9 mouse cellular contexts compared by ENCODE assay signal in the genomic region with DNA sequence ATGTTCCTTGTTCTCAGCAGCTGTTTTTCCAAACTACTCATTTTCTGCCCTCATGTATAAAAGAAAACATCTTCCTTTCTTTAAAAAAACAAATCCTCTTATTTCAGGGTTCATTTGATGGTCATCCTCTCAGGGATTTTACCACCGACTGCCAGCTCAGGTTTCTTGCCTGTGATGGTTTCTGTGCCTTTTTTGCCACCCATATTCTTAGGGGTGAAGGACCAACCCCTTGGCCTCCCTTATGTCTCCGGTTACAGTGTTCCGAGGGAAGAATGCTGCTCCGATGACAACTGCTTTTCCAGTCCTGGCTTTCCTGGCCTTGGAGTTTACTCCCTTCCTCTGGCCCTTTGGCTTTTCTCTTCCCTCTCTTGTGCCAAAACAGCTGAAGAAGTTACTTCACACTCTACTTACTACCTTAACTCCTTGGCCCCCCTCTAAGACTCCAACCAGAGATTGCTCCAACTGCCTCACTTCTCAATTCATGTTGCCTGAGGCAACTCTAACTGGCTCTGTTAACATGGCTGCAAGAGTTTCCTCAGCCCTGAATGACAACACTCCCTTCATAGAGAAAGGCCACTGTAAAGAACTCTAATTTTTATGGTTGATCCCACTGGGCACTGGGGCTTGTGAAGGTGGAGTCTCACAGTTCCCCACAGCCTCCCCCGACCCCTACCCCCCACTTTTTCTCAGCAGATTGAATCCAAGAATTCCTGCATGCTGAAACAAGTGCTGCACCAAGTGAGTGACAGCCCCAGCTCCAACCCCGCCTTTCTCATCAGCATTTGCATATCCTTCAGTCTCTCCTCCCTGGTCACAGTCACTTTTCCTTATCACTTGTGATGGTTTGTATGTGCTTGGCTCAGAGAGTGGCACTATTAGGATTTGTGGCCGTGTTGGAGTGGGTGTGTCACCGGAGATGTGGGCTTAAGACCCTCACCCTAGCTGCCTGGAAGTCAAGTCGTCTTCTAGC. TPM values are rescaled to one million over a fixed set of nuclear protein-coding genes. Genes with fewer than 3 reads are reported as not detected.
A peak's percentile ranks its signal among the peaks of the same experiment; 100 is the strongest.
DNase-seq lines count a peak whose midpoint lies in the region; ATAC-seq and TF ChIP-seq lines count a peak whose summit lies in the region.
"Had no signal": no experiment of that assay in that cellular context is flagged by ENCODE, and none has a peak within 500 bp of the region (broad histone marks: within the 10 kb centered on the region; RNA-seq: fewer than 3 reads in every experiment).

No protein-coding gene starts in this region.

- peak overlapping the region; percentile 10 for H3K4me2 ChIP-seq in heart, embryonic 13.5 days
- peak overlapping the region; percentile 25 for H3K4me2 ChIP-seq in embryonic facial prominence, embryonic 14.5 days (ENCODE audit: low read depth, low read length)
- H3K4me2 ChIP-seq in limb, embryonic 15.5 days = 0 out of 2 replicates have a peak overlapping the region, but pooled peaks have one; percentile 15

- no peak for TF ChIP-seq CTCF in G1E (IDR thresholded peaks at IDR 0.05; ENCODE audit: low read depth, low read length)

- H3K4me3 ChIP-seq in heart, embryonic 13.5 days = no peak overlapping the region
- peak overlapping the region; percentile 37; the same call in 1 of the 2 replicates for H3K4me3 ChIP-seq in G1E (ENCODE audit: low read depth, low read length)
- no peak overlapping the region for H3K4me3 ChIP-seq in embryonic facial prominence, embryonic 14.5 days (ENCODE audit: low read depth, low read length)
- no peak overlapping the region for H3K4me3 ChIP-seq in limb, embryonic 15.5 days

- H3K4me1 ChIP-seq in heart, embryonic 13.5 days = peaks cover 48% of the 10 kb centered on the region
- H3K4me1 ChIP-seq in G1E (ENCODE audit: insufficient read depth, low read depth, low read length) = peaks cover 59% of the 10 kb centered on the region
- peaks cover 37% of the 10 kb centered on the region for H3K4me1 ChIP-seq in embryonic facial prominence, embryonic 14.5 days (ENCODE audit: control insufficient read depth, insufficient read depth, low read length)
- H3K4me1 ChIP-seq in limb, embryonic 15.5 days = peaks cover 35% of the 10 kb centered on the region

- no peak for DNase-seq in heart, postnatal 14 days
- DNase-seq in G1E (ENCODE audit: low spot score) = no peak
- DNase-seq in embryonic facial prominence, embryonic 14.5 days (ENCODE audit: low spot score) = peak; percentile 75
- no peak for DNase-seq in layer of hippocampus, postnatal 14 days (ENCODE audit: low spot score in 2 of 2)
- DNase-seq in T-cell, adult 2 months (ENCODE audit: low spot score) = no peak
- DNase-seq in B cell, adult 2 months = no peak
- DNase-seq: layer of hippocampus, postnatal 36 days had no signal

- intact Hi-C loops in heart, postnatal 14 days (cut with DNase I) = no loop called here

- H3K36me3 ChIP-seq in heart, embryonic 13.5 days = peaks cover 48% of the 10 kb centered on the region
- peaks cover 58% of the 10 kb centered on the region for H3K36me3 ChIP-seq in G1E (replicated peaks)
- peaks cover 33% of the 10 kb centered on the region for H3K36me3 ChIP-seq in embryonic facial prominence, embryonic 14.5 days (ENCODE audit: control insufficient read depth, insufficient read depth, low read length)
- H3K36me3 ChIP-seq in limb, embryonic 15.5 days = peaks cover 16% of the 10 kb centered on the region

- no peak for ATAC-seq in heart, embryonic 13.5 days (ENCODE audit: extremely low read depth, insufficient number of reproducible peaks, low FRiP score, low TSS enrichment)
- ATAC-seq in G1E (ENCODE audit: extremely low read depth, insufficient number of reproducible peaks, low FRiP score, poor library complexity, severe bottlenecking) = no peak
- ATAC-seq in embryonic facial prominence, embryonic 14.5 days (ENCODE audit: low read depth) = no peak
- no peak for ATAC-seq in limb, embryonic 15.5 days (ENCODE audit: insufficient number of reproducible peaks, low FRiP score, low TSS enrichment, low read depth)

- H3K27me3 ChIP-seq in heart, embryonic 13.5 days (replicated peaks) = no peaks in the 10 kb centered on the region
- H3K27me3 ChIP-seq in G1E (ENCODE audit: insufficient read depth, low read length) = no peaks in the 10 kb centered on the region
- no peaks in the 10 kb centered on the region for H3K27me3 ChIP-seq in embryonic facial prominence, embryonic 14.5 days (replicated peaks; ENCODE audit: control insufficient read depth, insufficient read depth, low read length)
- no peaks in the 10 kb centered on the region for H3K27me3 ChIP-seq in limb, embryonic 15.5 days

- H3K9ac ChIP-seq in heart, embryonic 13.5 days = peak overlapping the region; percentile 34
- 0 out of 2 replicates have a peak overlapping the region, but pooled peaks have one; percentile 20 for H3K9ac ChIP-seq in embryonic facial prominence, embryonic 14.5 days (ENCODE audit: low read depth, low read length)
- H3K9ac ChIP-seq in limb, embryonic 15.5 days = no peak overlapping the region

- H3K9me3 ChIP-seq in heart, embryonic 13.5 days = no peaks in the 10 kb centered on the region
- H3K9me3 ChIP-seq in G1E (replicated peaks) = no peaks in the 10 kb centered on the region
- H3K9me3 ChIP-seq in embryonic facial prominence, embryonic 14.5 days (ENCODE audit: control insufficient read depth, low read length) = no peaks in the 10 kb centered on the region
- H3K9me3 ChIP-seq in limb, embryonic 15.5 days = no peaks in the 10 kb centered on the region

- peak overlapping the region; percentile 54 for H3K27ac ChIP-seq in heart, embryonic 13.5 days (replicated peaks)
- peak overlapping the region; percentile 75 for H3K27ac ChIP-seq in embryonic facial prominence, embryonic 14.5 days (replicated peaks; ENCODE audit: low read depth, low read length)
- peak overlapping the region; percentile 78 for H3K27ac ChIP-seq in limb, embryonic 15.5 days

- WGBS in heart, embryonic 13.5 days = 51% methylated on average over 9 of the region's 9 CpGs
- 39% methylated on average over 9 of the region's 9 CpGs for WGBS in embryonic facial prominence, embryonic 14.5 days
- 40% methylated on average over 9 of the region's 9 CpGs for WGBS in limb, embryonic 15.5 days

RNA-seq across cellular contexts. Expression of a gene that starts 3.4 kb away (rescaled TPM):
- 78.4 and 81.9 TPM in 2 replicates for polyA plus RNA-seq in heart, embryonic 13.5 days (2015; fragmentation: Nextera tagmentation; extraction: Ambion mirVana)
- total RNA-seq in heart, postnatal 14 days (2021) = 10 to 100 TPM; 74.1 to 83.9 TPM
- total RNA-seq in G1E (2014; fragmentation: Nextera tagmentation) (32.1 and 36.7 TPM in 2 replicates), G1E (2017) (167 and 173 TPM in 2 replicates)
- 71.4 and 93.4 TPM in 2 replicates for polyA plus RNA-seq in G1E (2012)
- 62.3 and 64.8 TPM in 2 replicates for polyA plus RNA-seq in embryonic facial prominence, embryonic 14.5 days (2014; fragmentation: Nextera tagmentation; extraction: Ambion mirVana)
- 58.9 and 64.1 TPM in 2 replicates for polyA plus RNA-seq in limb, embryonic 15.5 days (2015; fragmentation: Nextera tagmentation; extraction: Ambion mirVana)
- total RNA-seq in layer of hippocampus, postnatal 14 days (2021) = 10 to 100 TPM; 35.5 to 36.2 TPM

RNA-seq across cellular contexts. Expression of a gene that starts 5.5 kb away (rescaled TPM):
- 300 and 318 TPM in 2 replicates for polyA plus RNA-seq in heart, embryonic 13.5 days (2015; fragmentation: Nextera tagmentation; extraction: Ambion mirVana)
- 10 to 100 TPM; 23.5 to 28.2 TPM for total RNA-seq in heart, postnatal 14 days (2021)
- 213 and 233 TPM in 2 replicates for total RNA-seq in G1E (2014; fragmentation: Nextera tagmentation)
- 136 and 175 TPM in 2 replicates for total RNA-seq in G1E (2017)
- polyA plus RNA-seq in G1E (2012) = 381 and 572 TPM in 2 replicates
- polyA plus RNA-seq in embryonic facial prominence, embryonic 14.5 days (2014; fragmentation: Nextera tagmentation; extraction: Ambion mirVana) = 362 and 371 TPM in 2 replicates
- 336 and 349 TPM in 2 replicates for polyA plus RNA-seq in limb, embryonic 15.5 days (2015; fragmentation: Nextera tagmentation; extraction: Ambion mirVana)
- 10 to 100 TPM; 15.2 to 18.8 TPM for total RNA-seq in layer of hippocampus, postnatal 14 days (2021)

RNA-seq across cellular contexts. Expression of a gene that starts 43.0 kb away (rescaled TPM):
- 43.2 and 49.5 TPM in 2 replicates for polyA plus RNA-seq in heart, embryonic 13.5 days (2015; fragmentation: Nextera tagmentation; extraction: Ambion mirVana)
- total RNA-seq in heart, postnatal 14 days (2021) = 10 to 100 TPM; 74.5 to 78.7 TPM
- not detected in 2 replicates for total RNA-seq in G1E (2014; fragmentation: Nextera tagmentation)
- 0.44 and 0.52 TPM in 2 replicates for total RNA-seq in G1E (2017)
- polyA plus RNA-seq in G1E (2012) = not detected in 2 replicates
- 69.4 and 76.1 TPM in 2 replicates for polyA plus RNA-seq in embryonic facial prominence, embryonic 14.5 days (2014; fragmentation: Nextera tagmentation; extraction: Ambion mirVana)
- 42.5 and 44.4 TPM in 2 replicates for polyA plus RNA-seq in limb, embryonic 15.5 days (2015; fragmentation: Nextera tagmentation; extraction: Ambion mirVana)
- total RNA-seq in layer of hippocampus, postnatal 14 days (2021) = 10 to 100 TPM; 27.9 to 32.0 TPM

Comparison
In these comparisons a context has a peak if more than half of its experiments do, and no peak if none do; other contexts are left out.
1. RNA of a gene that starts 43.0 kb away (polyA plus RNA-seq): 69.4 to 76.1 TPM in embryonic facial prominence, embryonic 14.5 days, 43.2 to 49.5 TPM in heart, embryonic 13.5 days and 42.5 to 44.4 TPM in limb, embryonic 15.5 days; not detected in G1E; every median in the first group is over 10 times any median in the second.
2. Peak in every context shown above with its lines, with median percentiles within 50 percentile points of each other: H3K27ac ChIP-seq and H3K4me2 ChIP-seq.